Mouse (Mus musculus) stomach, embryonic 16.5 days (tissue): Measurements from ENCODE around the gene Acox2. TPM values are rescaled to one million over a fixed set of nuclear protein-coding genes. Genes with fewer than 3 reads are reported as not detected.

ENCODE experiments used
- ATAC-seq: fragments of 200-750 bp; cut with Nextera tagmentation; 2 replicates; pipeline ENCODE4 v1.8.0; 2017; ENCODE audit warnings: moderate number of reproducible peaks, moderate TSS enrichment; ENCODE audit not compliant: insufficient read depth, low FRiP score
- H3K27ac ChIP-seq: fragments of 300-500 bp; sonication (generic); 2 replicates; pipeline ENCODE4 v1.5.1; 2014; ENCODE audit warnings: low read length
- H3K27me3 ChIP-seq: fragments of 300-500 bp; sonication (generic); 2 replicates; pipeline ENCODE4 v1.6.1; 2014; ENCODE audit warnings: low read length, control low read depth, mixed read lengths; ENCODE audit not compliant: control insufficient read depth, insufficient read depth
- H3K36me3 ChIP-seq: fragments of 300-500 bp; sonication (generic); 2 replicates; pipeline ENCODE4 v1.6.1; 2014; ENCODE audit warnings: low read length; ENCODE audit not compliant: control insufficient read depth, insufficient read depth
- H3K4me1 ChIP-seq: fragments of 300-500 bp; sonication (generic); 2 replicates; pipeline ENCODE4 v1.6.1; 2014; ENCODE audit warnings: low read length, control low read depth, mixed read lengths; ENCODE audit not compliant: control insufficient read depth, insufficient read depth
- H3K4me2 ChIP-seq: fragments of 300-500 bp; sonication (generic); 2 replicates; pipeline ENCODE4 v1.6.1; 2014; ENCODE audit warnings: low read depth, low read length, mixed read lengths
- H3K4me3 ChIP-seq: fragments of 300-500 bp; sonication (generic); replicated peaks from 2 replicates; pipeline ENCODE4 v1.5.1; 2014; ENCODE audit warnings: mild to moderate bottlenecking, low read length
- H3K9ac ChIP-seq: fragments of 300-500 bp; sonication (generic); 2 replicates; pipeline ENCODE4 v1.6.1; 2014; ENCODE audit warnings: low read length
- H3K9me3 ChIP-seq: fragments of 300-500 bp; sonication (generic); replicated peaks from 2 replicates; pipeline ENCODE4 v1.6.1; 2016; ENCODE audit warnings: low read length, control low read depth; ENCODE audit not compliant: control insufficient read depth
- WGBS: fragments of 180-500 bp; shearing (Covaris S2); extraction: QIAGEN DNeasy Blood & Tissue Kit; methylation state at CpG from one replicate; pipeline ENCODE4 v1.1.7; 2014; 5-methylcytosine and 5-hydroxymethylcytosine counted together
- polyA plus RNA-seq: library from polyadenylated mRNA; unstranded; fragments of >200 nt; fragmentation: Nextera tagmentation; extraction: Ambion mirVana; gene quantifications from 2 replicates; pipeline ENCODE4 v1.2.1, GENCODE M21; 2015

The Acox2 gene
- polyA plus RNA-seq, 1 experiment from 2014 or later, result 2.2 TPM

GRCm38 (mm10) chr14:8190556-8190955 is 68.6 kb downstream of the Acox2 start:
- no peaks in the 10 kb centered on the region for H3K9me3 ChIP-seq
- no peak; the same call in 1 of the 2 replicates for ATAC-seq
- H3K27ac ChIP-seq, result no peak overlapping the region
- H3K9ac ChIP-seq, result no peak overlapping the region
- H3K4me3 ChIP-seq, result no peak overlapping the region
- no peaks in the 10 kb centered on the region for H3K4me1 ChIP-seq
- no peak overlapping the region for H3K4me2 ChIP-seq
- no peaks in the 10 kb centered on the region for H3K27me3 ChIP-seq
- WGBS, result 91% methylated on average over 3 of the region's 3 CpGs
- H3K36me3 ChIP-seq, result no peaks in the 10 kb centered on the region

- Histone ChIP-seq H3K4me3 (no peak overlapping the region), H3K27ac (no peak overlapping the region), H3K4me1 (no peaks in the 10 kb centered on the region), H3K4me2 (no peak overlapping the region), H3K9ac (no peak overlapping the region), H3K9me3 (no peaks in the 10 kb centered on the region), H3K36me3 (no peaks in the 10 kb centered on the region), H3K27me3 (no peaks in the 10 kb centered on the region)
- 85% methylated on average over 6 of the region's 6 CpGs for WGBS
- ATAC-seq, result no peak; the same call in 1 of the 2 replicates
These were observed 72.7 kb downstream of the Acox2 start for GRCm38 (mm10) chr14:8186278-8187045.

- Histone ChIP-seq H3K9me3 (no peaks in the 10 kb centered on the region), H3K4me3 (no peak overlapping the region), H3K4me2 (no peak overlapping the region), H3K27me3 (no peaks in the 10 kb centered on the region), H3K27ac (no peak overlapping the region), H3K9ac (no peak overlapping the region), H3K36me3 (no peaks in the 10 kb centered on the region), H3K4me1 (no peaks in the 10 kb centered on the region)
- 53% methylated on average over 3 of the region's 3 CpGs for WGBS
- no peak for ATAC-seq
These were observed 75.8 kb downstream of the Acox2 start for GRCm38 (mm10) chr14:8183330-8183729.

GRCm38 (mm10) chr14:8180371-8181035 is 78.7 kb downstream of the Acox2 start:
- Histone ChIP-seq H3K4me2 (no peak overlapping the region), H3K9me3 (no peaks in the 10 kb centered on the region), H3K9ac (no peak overlapping the region), H3K27me3 (no peaks in the 10 kb centered on the region), H3K4me3 (no peak overlapping the region), H3K36me3 (no peaks in the 10 kb centered on the region), H3K27ac (no peak overlapping the region), H3K4me1 (no peaks in the 10 kb centered on the region)
- no peak for ATAC-seq
- WGBS, result 70% methylated on average over 4 of the region's 4 CpGs

- no peak for ATAC-seq
- Histone ChIP-seq H3K4me1 (peaks cover 11% of the 10 kb centered on the region), H3K9ac (no peak overlapping the region), H3K4me2 (no peak overlapping the region), H3K9me3 (no peaks in the 10 kb centered on the region), H3K27ac (no peak overlapping the region), H3K4me3 (no peak overlapping the region), H3K27me3 (no peaks in the 10 kb centered on the region), H3K36me3 (peaks cover 2% of the 10 kb centered on the region; the same call in 1 of the 2 replicates)
- 48% methylated on average over 5 of the region's 5 CpGs for WGBS
These were observed 82.9 kb downstream of the Acox2 start for GRCm38 (mm10) chr14:8176251-8176650.

Other genes with a start within 250 kb of the Acox2 start
- gene Rpp14, start 179.0 kb downstream of the Acox2 start, polyA plus RNA-seq, result 47.3 and 57.0 TPM in 2 replicates
- gene Pxk, start 161.1 kb downstream of the Acox2 start, polyA plus RNA-seq, result 44.7 TPM in 2 replicates
- 178 and 191 TPM in 2 replicates for gene Pdhb, start 86.3 kb downstream of the Acox2 start, polyA plus RNA-seq
- gene Kctd6, start 45.2 kb downstream of the Acox2 start, polyA plus RNA-seq, result 2.0 and 3.0 TPM in 2 replicates
- gene Fam107a, start 58.7 kb upstream of the Acox2 start, polyA plus RNA-seq, result 0.25 and 0.55 TPM in 2 replicates
- gene Oit1, start 119.4 kb upstream of the Acox2 start, polyA plus RNA-seq, result 27.6 and 39.6 TPM in 2 replicates